Mouse (Mus musculus): Measurements from ENCODE around the gene Vsig2. TPM values are rescaled to one million over a fixed set of nuclear protein-coding genes. Genes with fewer than 3 reads are reported as not detected.
A peak's percentile ranks its signal among the peaks of the same experiment; 100 is the strongest.

Gene Vsig2
- polyA plus RNA-seq, 1 experiment from 2014 or later: 1.1 TPM

GRCm38 (mm10) chr9:37530031-37530887 lies 8.8 kb upstream of the Vsig2 start:
- peak overlapping the region; percentile 36; the same call in 1 of the 2 replicates for H3K9ac ChIP-seq (ENCODE audit: low read depth, low read length)
- H3K27me3 ChIP-seq (ENCODE audit: control insufficient read depth, insufficient read depth, low read length): peaks cover 55% of the 10 kb centered on the region
- no peaks in the 10 kb centered on the region for H3K9me3 ChIP-seq (ENCODE audit: control insufficient read depth, low read length)
- peak; percentile 59 for ATAC-seq (ENCODE audit: low FRiP score, low TSS enrichment)
- H3K36me3 ChIP-seq (ENCODE audit: control insufficient read depth, insufficient read depth, low read length): no peaks in the 10 kb centered on the region
- peak overlapping the region; percentile 38 for H3K4me3 ChIP-seq (ENCODE audit: low read length)
- peak overlapping the region; percentile 66 for H3K27ac ChIP-seq (ENCODE audit: low read depth, low read length)
- H3K4me2 ChIP-seq (replicated peaks; ENCODE audit: low read depth, low read length): peak overlapping the region; percentile 65
- whole genome bisulfite sequencing: under 1% methylated on average over 32 of the region's 32 CpGs
- peaks cover 24% of the 10 kb centered on the region; the same call in 1 of the 2 replicates for H3K4me1 ChIP-seq (ENCODE audit: control insufficient read depth, insufficient read depth, low read length)

GRCm38 (mm10) chr9:37530888-37531705 lies 8.0 kb upstream of the Vsig2 start:
- ATAC-seq (ENCODE audit: low FRiP score, low TSS enrichment): peak; percentile 81
- Histone ChIP-seq H3K4me3 (ENCODE audit: low read length) (peak overlapping the region; percentile 38), H3K4me1 (ENCODE audit: control insufficient read depth, insufficient read depth, low read length) (peaks cover 24% of the 10 kb centered on the region; the same call in 1 of the 2 replicates), H3K27me3 (ENCODE audit: control insufficient read depth, insufficient read depth, low read length) (peaks cover 55% of the 10 kb centered on the region), H3K27ac (ENCODE audit: low read depth, low read length) (peak overlapping the region; percentile 66; the same call in 1 of the 2 replicates), H3K9ac (ENCODE audit: low read depth, low read length) (peak overlapping the region; percentile 36), H3K9me3 (ENCODE audit: control insufficient read depth, low read length) (no peaks in the 10 kb centered on the region), H3K4me2 (replicated peaks; ENCODE audit: low read depth, low read length) (peak overlapping the region; percentile 65), H3K36me3 (ENCODE audit: control insufficient read depth, insufficient read depth, low read length) (no peaks in the 10 kb centered on the region)
- WGBS: 1% methylated on average over 31 of the region's 31 CpGs

GRCm38 (mm10) chr9:37536851-37537250 lies 2.2 kb upstream of the Vsig2 start:
- H3K4me3 ChIP-seq (ENCODE audit: low read length): no peak overlapping the region
- no peaks in the 10 kb centered on the region for H3K4me1 ChIP-seq (ENCODE audit: control insufficient read depth, insufficient read depth, low read length)
- H3K4me2 ChIP-seq (replicated peaks; ENCODE audit: low read depth, low read length): no peak overlapping the region
- H3K27me3 ChIP-seq (ENCODE audit: control insufficient read depth, insufficient read depth, low read length): peaks cover 4% of the 10 kb centered on the region
- H3K9me3 ChIP-seq (ENCODE audit: control insufficient read depth, low read length): no peaks in the 10 kb centered on the region
- H3K9ac ChIP-seq (ENCODE audit: low read depth, low read length): no peak overlapping the region
- H3K36me3 ChIP-seq (ENCODE audit: control insufficient read depth, insufficient read depth, low read length): no peaks in the 10 kb centered on the region
- H3K27ac ChIP-seq (ENCODE audit: low read depth, low read length): no peak overlapping the region
- 74% methylated on average over 4 of the region's 4 CpGs for WGBS
- ATAC-seq (ENCODE audit: low FRiP score, low TSS enrichment): no peak

GRCm38 (mm10) chr9:37537658-37538250 lies 1.3 kb upstream of the Vsig2 start:
- H3K9me3 ChIP-seq (ENCODE audit: control insufficient read depth, low read length): no peaks in the 10 kb centered on the region
- H3K27me3 ChIP-seq (ENCODE audit: control insufficient read depth, insufficient read depth, low read length): no peaks in the 10 kb centered on the region
- H3K4me1 ChIP-seq (ENCODE audit: control insufficient read depth, insufficient read depth, low read length): no peaks in the 10 kb centered on the region
- no peak overlapping the region for H3K27ac ChIP-seq (ENCODE audit: low read depth, low read length)
- H3K4me2 ChIP-seq (replicated peaks; ENCODE audit: low read depth, low read length): no peak overlapping the region
- no peak overlapping the region for H3K4me3 ChIP-seq (ENCODE audit: low read length)
- ATAC-seq (ENCODE audit: low FRiP score, low TSS enrichment): no peak
- WGBS: 65% methylated on average over 5 of the region's 5 CpGs
- no peak overlapping the region for H3K9ac ChIP-seq (ENCODE audit: low read depth, low read length)
- no peaks in the 10 kb centered on the region for H3K36me3 ChIP-seq (ENCODE audit: control insufficient read depth, insufficient read depth, low read length)

- H3K27me3 ChIP-seq (ENCODE audit: control insufficient read depth, insufficient read depth, low read length): peaks cover 7% of the 10 kb centered on the region
- ATAC-seq (ENCODE audit: low FRiP score, low TSS enrichment): no peak
- no peak overlapping the region for H3K4me3 ChIP-seq (ENCODE audit: low read length)
- WGBS: 91% methylated on average over 4 of the region's 4 CpGs
- no peak overlapping the region for H3K4me2 ChIP-seq (replicated peaks; ENCODE audit: low read depth, low read length)
- H3K4me1 ChIP-seq (ENCODE audit: control insufficient read depth, insufficient read depth, low read length): peaks cover 9% of the 10 kb centered on the region; the same call in 1 of the 2 replicates
- H3K27ac ChIP-seq (ENCODE audit: low read depth, low read length): no peak overlapping the region
- no peak overlapping the region for H3K9ac ChIP-seq (ENCODE audit: low read depth, low read length)
- no peaks in the 10 kb centered on the region for H3K9me3 ChIP-seq (ENCODE audit: control insufficient read depth, low read length)
- H3K36me3 ChIP-seq (ENCODE audit: control insufficient read depth, insufficient read depth, low read length): no peaks in the 10 kb centered on the region
Measured at GRCm38 (mm10) chr9:37540226-37540625, 1.2 kb downstream of the Vsig2 start.

GRCm38 (mm10) chr9:37540701-37541575 lies 1.9 kb downstream of the Vsig2 start:
- no peak overlapping the region for H3K9ac ChIP-seq (ENCODE audit: low read depth, low read length)
- H3K9me3 ChIP-seq (ENCODE audit: control insufficient read depth, low read length): no peaks in the 10 kb centered on the region
- ATAC-seq (ENCODE audit: low FRiP score, low TSS enrichment): no peak
- H3K4me2 ChIP-seq (replicated peaks; ENCODE audit: low read depth, low read length): no peak overlapping the region
- H3K36me3 ChIP-seq (ENCODE audit: control insufficient read depth, insufficient read depth, low read length): no peaks in the 10 kb centered on the region
- 80% methylated on average over 6 of the region's 6 CpGs for WGBS
- H3K27me3 ChIP-seq (ENCODE audit: control insufficient read depth, insufficient read depth, low read length): peaks cover 14% of the 10 kb centered on the region
- H3K27ac ChIP-seq (ENCODE audit: low read depth, low read length): no peak overlapping the region
- no peak overlapping the region for H3K4me3 ChIP-seq (ENCODE audit: low read length)
- peaks cover 9% of the 10 kb centered on the region for H3K4me1 ChIP-seq (ENCODE audit: control insufficient read depth, insufficient read depth, low read length)

GRCm38 (mm10) chr9:37541851-37542642 lies 3.0 kb downstream of the Vsig2 start:
- H3K4me2 ChIP-seq (replicated peaks; ENCODE audit: low read depth, low read length): no peak overlapping the region
- H3K4me3 ChIP-seq (ENCODE audit: low read length): no peak overlapping the region
- ATAC-seq (ENCODE audit: low FRiP score, low TSS enrichment): no peak
- H3K27me3 ChIP-seq (ENCODE audit: control insufficient read depth, insufficient read depth, low read length): peaks cover 23% of the 10 kb centered on the region
- H3K9me3 ChIP-seq (ENCODE audit: control insufficient read depth, low read length): no peaks in the 10 kb centered on the region
- H3K9ac ChIP-seq (ENCODE audit: low read depth, low read length): no peak overlapping the region
- peaks cover 9% of the 10 kb centered on the region for H3K4me1 ChIP-seq (ENCODE audit: control insufficient read depth, insufficient read depth, low read length)
- no peaks in the 10 kb centered on the region for H3K36me3 ChIP-seq (ENCODE audit: control insufficient read depth, insufficient read depth, low read length)
- no peak overlapping the region for H3K27ac ChIP-seq (ENCODE audit: low read depth, low read length)
- 71% methylated on average over 7 of the region's 7 CpGs for WGBS
